Mouse (Mus musculus): ENCODE data around the gene Lpcat2. TPM values are rescaled to one million over a fixed set of nuclear protein-coding genes. Genes with fewer than 3 reads are reported as not detected.
"Not testable (repeated sequence)": the region's sequence is repeated elsewhere in the genome, so short reads cannot be mapped to it uniquely, and the experiment has no call there.

The Lpcat2 gene
- polyA plus RNA-seq, 1 experiment from 2014 or later, result 3.9 TPM

GRCm38 (mm10) chr8:92861977-92862376 lies 6.8 kb downstream of the Lpcat2 start:
- Histone ChIP-seq H3K27ac (ENCODE audit: low read depth, low read length) (no peak overlapping the region), H3K9ac (ENCODE audit: low read length) (no peak overlapping the region), H3K4me1 (replicated peaks; ENCODE audit: control insufficient read depth, insufficient read depth, low read length) (no peaks in the 10 kb centered on the region), H3K27me3 (ENCODE audit: control insufficient read depth, insufficient read depth, low read length) (no peaks in the 10 kb centered on the region), H3K4me2 (ENCODE audit: low read depth, low read length, severe bottlenecking) (no peak overlapping the region), H3K36me3 (ENCODE audit: control insufficient read depth, insufficient read depth, low read length) (no peaks in the 10 kb centered on the region), H3K9me3 (ENCODE audit: control insufficient read depth, low read length) (no peaks in the 10 kb centered on the region), H3K4me3 (ENCODE audit: low read depth, low read length) (no peak overlapping the region)
- 83% methylated on average over 1 of the region's 1 CpGs for WGBS
- no peak for ATAC-seq (replicated peaks; ENCODE audit: low FRiP score)
- DNase-seq (ENCODE audit: low spot score), result no peak

GRCm38 (mm10) chr8:92870281-92870680 lies 15.1 kb downstream of the Lpcat2 start:
- H3K9ac ChIP-seq (ENCODE audit: low read length), result no peak overlapping the region
- H3K27ac ChIP-seq (ENCODE audit: low read depth, low read length), result no peak overlapping the region
- no peak for ATAC-seq (replicated peaks; ENCODE audit: low FRiP score)
- no peaks in the 10 kb centered on the region for H3K9me3 ChIP-seq (ENCODE audit: control insufficient read depth, low read length)
- H3K27me3 ChIP-seq (ENCODE audit: control insufficient read depth, insufficient read depth, low read length), result no peaks in the 10 kb centered on the region
- no peak overlapping the region for H3K4me3 ChIP-seq (ENCODE audit: low read depth, low read length)
- H3K4me2 ChIP-seq (ENCODE audit: low read depth, low read length, severe bottlenecking), result no peak overlapping the region
- DNase-seq (ENCODE audit: low spot score), result no peak
- H3K36me3 ChIP-seq (ENCODE audit: control insufficient read depth, insufficient read depth, low read length), result no peaks in the 10 kb centered on the region
- WGBS, result 62% methylated on average over 7 of the region's 7 CpGs
- H3K4me1 ChIP-seq (replicated peaks; ENCODE audit: control insufficient read depth, insufficient read depth, low read length), result no peaks in the 10 kb centered on the region

DNA sequence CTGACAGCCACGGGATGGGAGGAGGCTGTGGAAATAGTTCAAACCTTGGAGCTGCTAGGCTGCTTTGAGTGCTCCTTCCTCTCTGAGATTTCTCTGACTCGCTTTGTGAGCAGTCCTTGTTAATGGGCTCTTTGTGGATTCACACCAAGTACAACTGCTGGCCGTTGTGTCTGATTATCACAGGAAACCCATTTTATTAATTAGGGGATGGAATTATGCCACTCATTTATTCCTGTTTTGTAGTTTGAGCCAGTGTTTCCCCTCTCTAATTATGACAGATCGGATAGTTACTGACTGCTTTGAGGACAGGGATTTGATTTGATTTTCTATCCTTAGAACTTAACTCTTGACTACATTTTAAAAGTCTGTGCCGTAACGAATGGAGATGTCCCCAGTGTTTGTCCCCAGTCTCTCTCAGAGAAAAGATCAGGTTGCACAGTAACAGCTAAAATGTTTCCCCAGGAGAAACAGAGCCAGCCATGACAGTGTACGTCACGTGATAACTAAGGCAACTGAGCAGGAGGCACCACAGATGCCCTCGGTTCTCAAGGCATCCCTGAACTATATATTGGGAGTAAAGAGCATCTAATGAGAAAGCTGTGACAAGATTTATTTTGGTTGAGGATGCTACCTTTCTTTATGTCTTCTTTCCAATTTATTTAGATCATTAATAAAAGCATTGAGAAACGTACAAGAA lies 17.1 kb downstream of the Lpcat2 start:
- ATAC-seq (replicated peaks; ENCODE audit: low FRiP score) (no peak), DNase-seq (ENCODE audit: low spot score) (no peak)
- Histone ChIP-seq H3K36me3 (ENCODE audit: control insufficient read depth, insufficient read depth, low read length) (no peaks in the 10 kb centered on the region), H3K4me3 (ENCODE audit: low read depth, low read length) (no peak overlapping the region), H3K4me2 (ENCODE audit: low read depth, low read length, severe bottlenecking) (no peak overlapping the region), H3K27me3 (ENCODE audit: control insufficient read depth, insufficient read depth, low read length) (no peaks in the 10 kb centered on the region), H3K27ac (ENCODE audit: low read depth, low read length) (no peak overlapping the region), H3K9ac (ENCODE audit: low read length) (no peak overlapping the region), H3K4me1 (replicated peaks; ENCODE audit: control insufficient read depth, insufficient read depth, low read length) (no peaks in the 10 kb centered on the region), H3K9me3 (ENCODE audit: control insufficient read depth, low read length) (no peaks in the 10 kb centered on the region)
- WGBS, result 70% methylated on average over 10 of the region's 10 CpGs

- Histone ChIP-seq H3K4me1 (replicated peaks; ENCODE audit: control insufficient read depth, insufficient read depth, low read length) (no peaks in the 10 kb centered on the region), H3K36me3 (ENCODE audit: control insufficient read depth, insufficient read depth, low read length) (no peaks in the 10 kb centered on the region), H3K4me2 (ENCODE audit: low read depth, low read length, severe bottlenecking) (no peak overlapping the region), H3K9me3 (ENCODE audit: control insufficient read depth, low read length) (no peaks in the 10 kb centered on the region), H3K4me3 (ENCODE audit: low read depth, low read length) (no peak overlapping the region), H3K27ac (ENCODE audit: low read depth, low read length) (no peak overlapping the region), H3K9ac (ENCODE audit: low read length) (no peak overlapping the region), H3K27me3 (ENCODE audit: control insufficient read depth, insufficient read depth, low read length) (no peaks in the 10 kb centered on the region)
- ATAC-seq (replicated peaks; ENCODE audit: low FRiP score) (no peak), DNase-seq (ENCODE audit: low spot score) (no peak)
- 53% methylated on average over 10 of the region's 10 CpGs for WGBS
Observed at GRCm38 (mm10) chr8:92875795-92876194, 20.7 kb downstream of the Lpcat2 start.

DNA sequence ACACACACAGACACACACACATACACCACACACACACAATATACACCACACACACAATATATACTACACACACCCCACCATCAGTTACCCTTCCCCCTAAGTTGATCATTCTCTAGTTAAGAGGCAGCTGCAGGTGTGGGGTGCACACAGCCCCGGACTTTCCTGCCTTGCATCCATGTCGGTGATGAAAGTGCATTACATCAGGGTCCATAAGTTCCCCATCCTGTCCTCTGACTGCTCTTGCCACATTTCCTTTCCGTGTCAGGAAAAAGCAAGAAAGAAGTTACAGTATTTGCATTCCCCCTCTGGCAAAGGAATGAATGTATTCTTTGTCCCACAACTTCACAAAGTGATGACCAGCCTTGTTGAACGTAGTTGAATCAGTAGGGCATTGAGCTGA lies 26.1 kb downstream of the Lpcat2 start:
- ATAC-seq (replicated peaks; ENCODE audit: low FRiP score) (no peak), DNase-seq (ENCODE audit: low spot score) (no peak)
- H3K27ac ChIP-seq (ENCODE audit: low read depth, low read length), result no peak overlapping the region
- 78% methylated on average over 4 of the region's 4 CpGs for WGBS
- no peak overlapping the region for H3K4me2 ChIP-seq (ENCODE audit: low read depth, low read length, severe bottlenecking)
- H3K9ac ChIP-seq (ENCODE audit: low read length), result no peak overlapping the region
- no peaks in the 10 kb centered on the region for H3K36me3 ChIP-seq (ENCODE audit: control insufficient read depth, insufficient read depth, low read length)
- no peak overlapping the region for H3K4me3 ChIP-seq (ENCODE audit: low read depth, low read length)
- no peaks in the 10 kb centered on the region for H3K9me3 ChIP-seq (ENCODE audit: control insufficient read depth, low read length)
- no peaks in the 10 kb centered on the region for H3K4me1 ChIP-seq (replicated peaks; ENCODE audit: control insufficient read depth, insufficient read depth, low read length)
- no peaks in the 10 kb centered on the region for H3K27me3 ChIP-seq (ENCODE audit: control insufficient read depth, insufficient read depth, low read length)

DNA sequence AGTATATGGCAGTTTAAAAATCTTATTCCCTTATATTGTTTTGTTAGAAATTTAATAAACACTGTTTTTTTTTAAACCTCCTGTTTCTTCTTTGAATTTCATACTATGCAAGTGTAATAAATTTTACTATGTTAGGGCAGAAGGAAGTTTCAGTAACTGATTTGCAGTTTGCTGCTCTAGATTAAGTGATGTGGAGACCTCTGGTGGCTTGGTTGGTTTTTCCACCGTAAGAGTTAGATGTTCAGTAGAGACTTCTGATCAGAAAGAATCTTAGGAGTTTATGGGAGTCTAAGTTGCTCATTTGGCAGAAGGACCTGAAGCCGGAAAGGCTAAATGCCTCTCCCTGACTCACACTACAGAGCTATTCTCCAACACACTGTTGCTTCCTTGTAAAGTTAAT lies 28.6 kb downstream of the Lpcat2 start:
- H3K4me3 ChIP-seq (ENCODE audit: low read depth, low read length), result no peak overlapping the region
- no peak for DNase-seq (ENCODE audit: low spot score)
- no peak overlapping the region for H3K9ac ChIP-seq (ENCODE audit: low read length)
- H3K27me3 ChIP-seq (ENCODE audit: control insufficient read depth, insufficient read depth, low read length), result no peaks in the 10 kb centered on the region
- WGBS, result 80% methylated on average over 2 of the region's 2 CpGs
- H3K4me1 ChIP-seq (replicated peaks; ENCODE audit: control insufficient read depth, insufficient read depth, low read length), result no peaks in the 10 kb centered on the region
- H3K27ac ChIP-seq (ENCODE audit: low read depth, low read length), result no peak overlapping the region
- ATAC-seq (replicated peaks; ENCODE audit: low FRiP score), result no peak
- H3K4me2 ChIP-seq (ENCODE audit: low read depth, low read length, severe bottlenecking), result no peak overlapping the region
- no peaks in the 10 kb centered on the region for H3K36me3 ChIP-seq (ENCODE audit: control insufficient read depth, insufficient read depth, low read length)
- no peaks in the 10 kb centered on the region for H3K9me3 ChIP-seq (ENCODE audit: control insufficient read depth, low read length)

DNA sequence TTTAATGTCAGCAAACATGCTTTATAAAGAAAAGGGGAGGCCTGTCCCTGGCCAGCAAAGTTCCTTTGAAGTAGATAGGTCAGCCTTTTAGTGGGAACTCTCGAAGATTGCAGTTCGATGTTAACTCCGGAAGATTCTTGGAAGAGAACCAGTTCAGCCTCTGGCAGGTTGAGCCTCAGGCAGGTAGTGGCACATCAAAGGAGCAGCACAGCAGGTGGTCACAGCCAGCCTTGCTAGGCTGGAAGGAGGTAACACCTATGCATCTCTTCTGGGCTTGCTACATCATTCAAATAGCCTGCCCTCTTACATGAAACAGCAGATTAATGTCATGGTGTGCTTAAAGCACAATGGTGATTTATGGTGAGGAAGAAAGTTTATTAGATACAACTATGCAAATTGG lies 37.1 kb downstream of the Lpcat2 start:
- H3K36me3 ChIP-seq (ENCODE audit: control insufficient read depth, insufficient read depth, low read length); H3K27me3 ChIP-seq (ENCODE audit: control insufficient read depth, insufficient read depth, low read length); H3K9me3 ChIP-seq (ENCODE audit: control insufficient read depth, low read length); H3K4me1 ChIP-seq (replicated peaks; ENCODE audit: control insufficient read depth, insufficient read depth, low read length); H3K4me2 ChIP-seq (ENCODE audit: low read depth, low read length, severe bottlenecking); H3K27ac ChIP-seq (ENCODE audit: low read depth, low read length); H3K4me3 ChIP-seq (ENCODE audit: low read depth, low read length); DNase-seq (ENCODE audit: low spot score); ATAC-seq (replicated peaks; ENCODE audit: low FRiP score); H3K9ac ChIP-seq (ENCODE audit: low read length): not testable (repeated sequence)
- WGBS, result 96% methylated on average over 3 of the region's 3 CpGs

DNA sequence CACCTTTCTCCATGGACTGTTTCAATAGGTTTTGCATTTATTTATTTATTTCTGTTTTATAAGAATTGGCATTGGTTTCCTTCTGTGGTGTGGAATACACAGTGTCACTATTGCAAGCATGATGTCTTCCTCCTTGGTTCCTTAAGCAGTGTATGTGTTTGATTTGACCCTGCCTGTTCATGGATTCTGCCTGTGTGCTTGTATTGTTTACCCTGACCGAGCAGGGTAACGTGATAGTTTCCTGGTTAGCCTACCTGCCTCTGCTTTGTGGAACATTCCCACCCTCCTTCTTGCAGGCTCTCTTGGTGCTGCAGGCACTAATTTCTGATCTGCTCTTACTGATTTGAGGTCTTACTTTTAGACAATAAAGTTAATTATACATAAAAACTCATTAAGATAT lies 38.7 kb downstream of the Lpcat2 start:
- Histone ChIP-seq H3K9me3 (ENCODE audit: control insufficient read depth, low read length) (no peaks in the 10 kb centered on the region), H3K27me3 (ENCODE audit: control insufficient read depth, insufficient read depth, low read length) (no peaks in the 10 kb centered on the region), H3K4me2 (ENCODE audit: low read depth, low read length, severe bottlenecking) (no peak overlapping the region), H3K4me3 (ENCODE audit: low read depth, low read length) (no peak overlapping the region), H3K36me3 (ENCODE audit: control insufficient read depth, insufficient read depth, low read length) (no peaks in the 10 kb centered on the region), H3K4me1 (replicated peaks; ENCODE audit: control insufficient read depth, insufficient read depth, low read length) (no peaks in the 10 kb centered on the region), H3K9ac (ENCODE audit: low read length) (no peak overlapping the region), H3K27ac (ENCODE audit: low read depth, low read length) (no peak overlapping the region)
- DNase-seq (ENCODE audit: low spot score) (no peak), ATAC-seq (replicated peaks; ENCODE audit: low FRiP score) (no peak)
- WGBS, result 84% methylated on average over 2 of the region's 2 CpGs

DNA sequence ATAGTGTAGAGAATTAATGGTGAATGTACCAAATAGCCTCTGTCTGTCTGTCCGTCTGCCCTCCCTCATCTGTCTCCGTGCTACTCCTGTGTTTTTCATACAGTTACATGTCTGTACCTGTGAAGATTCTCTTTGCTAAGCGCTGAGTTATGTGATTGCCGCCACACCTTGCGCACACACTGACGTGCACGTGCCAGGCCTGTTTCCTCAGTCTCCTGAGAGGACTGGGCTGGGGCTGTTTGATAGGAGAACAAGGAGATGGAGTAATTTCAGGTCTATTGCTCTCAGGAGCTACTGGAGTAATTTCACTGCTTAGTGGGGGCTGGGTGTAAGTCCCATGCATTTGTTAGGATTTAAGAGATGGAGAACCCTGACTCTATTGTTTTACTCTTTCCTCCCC lies 39.9 kb downstream of the Lpcat2 start:
- H3K27me3 ChIP-seq (ENCODE audit: control insufficient read depth, insufficient read depth, low read length), result no peaks in the 10 kb centered on the region
- no peak for ATAC-seq (replicated peaks; ENCODE audit: low FRiP score)

More for the DNA sequence above, 39.9 kb downstream of the Lpcat2 start:
- H3K4me1 ChIP-seq (replicated peaks; ENCODE audit: control insufficient read depth, insufficient read depth, low read length), result no peaks in the 10 kb centered on the region
- H3K27ac ChIP-seq (ENCODE audit: low read depth, low read length), result no peak overlapping the region
- no peak for DNase-seq (ENCODE audit: low spot score)
- no peak overlapping the region for H3K9ac ChIP-seq (ENCODE audit: low read length)
- no peak overlapping the region for H3K4me2 ChIP-seq (ENCODE audit: low read depth, low read length, severe bottlenecking)
- no peaks in the 10 kb centered on the region for H3K9me3 ChIP-seq (ENCODE audit: control insufficient read depth, low read length)
- no peak overlapping the region for H3K4me3 ChIP-seq (ENCODE audit: low read depth, low read length)
- 88% methylated on average over 7 of the region's 7 CpGs for whole genome bisulfite sequencing
- no peaks in the 10 kb centered on the region for H3K36me3 ChIP-seq (ENCODE audit: control insufficient read depth, insufficient read depth, low read length)

All from forebrain, embryonic 11.5 days (tissue).